Mouse (Mus musculus): ENCODE data around the gene Gm20388. TPM values are rescaled to one million over a fixed set of nuclear protein-coding genes. Genes with fewer than 3 reads are reported as not detected.

Gene Gm20388
- polyA plus RNA-seq, 1 experiment from 2014 or later: not detected

DNA sequence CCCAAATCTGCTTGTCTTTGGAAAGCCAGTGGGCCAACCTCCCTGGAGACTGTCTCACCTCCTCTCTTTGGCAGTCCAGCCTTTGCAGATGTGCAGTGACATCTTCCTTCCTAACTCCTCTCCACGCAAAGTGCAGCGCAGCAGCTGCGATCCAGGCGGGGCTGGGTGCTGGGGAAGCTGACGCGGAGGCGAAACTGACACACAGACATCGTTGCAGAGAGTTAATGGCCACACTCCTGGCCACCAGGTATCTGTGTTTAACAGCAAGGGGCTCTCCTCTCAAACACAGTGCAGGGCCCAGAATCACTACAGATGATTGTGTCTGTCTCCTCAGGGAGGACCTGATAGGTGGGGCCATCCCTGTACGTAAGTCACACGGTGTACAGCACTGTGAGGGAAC is 3360.5 kb downstream of the Gm20388 start:
- Histone ChIP-seq H3K36me3 (ENCODE audit: control insufficient read depth, insufficient read depth, low read length) (peaks cover 14% of the 10 kb centered on the region), H3K27ac (replicated peaks) (no peak overlapping the region), H3K4me2 (replicated peaks; ENCODE audit: low read depth) (no peak overlapping the region), H3K27me3 (ENCODE audit: control insufficient read depth, insufficient read depth, low read length) (no peaks in the 10 kb centered on the region), H3K4me3 (ENCODE audit: low read depth, low read length) (no peak overlapping the region), H3K9me3 (ENCODE audit: control insufficient read depth, low read length) (no peaks in the 10 kb centered on the region), H3K9ac (ENCODE audit: low read length) (no peak overlapping the region), H3K4me1 (replicated peaks; ENCODE audit: control insufficient read depth, insufficient read depth) (no peaks in the 10 kb centered on the region)
- DNase-seq (ENCODE audit: low spot score): no peak
- no peak for ATAC-seq (ENCODE audit: low FRiP score, low TSS enrichment)
- 89% methylated on average over 10 of the region's 10 CpGs for WGBS
- TF ChIP-seq CTCF (IDR thresholded peaks at IDR 0.05; ENCODE audit: low read depth) (no peak), EP300 (optimal IDR thresholded peaks at IDR 0.05) (no peak)

DNA sequence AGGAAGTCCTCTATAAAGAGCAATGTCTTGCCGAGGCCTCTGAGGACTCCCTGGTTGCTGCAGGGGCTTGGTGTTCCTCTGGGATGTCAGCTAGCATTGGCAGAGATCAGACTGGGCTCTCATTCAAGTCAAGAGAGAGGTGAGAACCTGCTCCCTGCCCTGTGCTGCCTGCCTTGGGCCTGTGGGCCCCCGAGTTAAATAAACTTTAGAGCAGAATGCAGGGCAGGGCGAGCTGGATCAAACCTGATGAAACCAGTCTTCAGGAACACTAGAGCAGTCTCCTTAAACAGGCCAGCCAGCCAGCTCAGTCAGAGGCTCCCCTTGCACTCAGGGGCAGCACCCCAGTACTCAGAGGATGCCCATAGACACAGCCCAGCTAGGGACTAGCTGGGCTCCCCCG is 3361.3 kb downstream of the Gm20388 start:
- ATAC-seq (ENCODE audit: low FRiP score, low TSS enrichment) (peak; percentile 66), DNase-seq (ENCODE audit: low spot score) (peak; percentile 62)
- TF ChIP-seq CTCF (IDR thresholded peaks at IDR 0.05; ENCODE audit: low read depth) (no peak), EP300 (optimal IDR thresholded peaks at IDR 0.05) (no peak)
- peak overlapping the region; percentile 35; the same call in 1 of the 2 replicates for H3K9ac ChIP-seq (ENCODE audit: low read length)
- 58% methylated on average over 4 of the region's 4 CpGs for WGBS
- H3K36me3 ChIP-seq (ENCODE audit: control insufficient read depth, insufficient read depth, low read length): peaks cover 10% of the 10 kb centered on the region; the same call in 1 of the 2 replicates
- H3K4me2 ChIP-seq (replicated peaks; ENCODE audit: low read depth): no peak overlapping the region
- no peaks in the 10 kb centered on the region for H3K9me3 ChIP-seq (ENCODE audit: control insufficient read depth, low read length)
- no peaks in the 10 kb centered on the region for H3K27me3 ChIP-seq (ENCODE audit: control insufficient read depth, insufficient read depth, low read length)
- H3K4me1 ChIP-seq (replicated peaks; ENCODE audit: control insufficient read depth, insufficient read depth): no peaks in the 10 kb centered on the region
- H3K4me3 ChIP-seq (ENCODE audit: low read depth, low read length): no peak overlapping the region
- peak overlapping the region; percentile 49; the same call in 1 of the 2 replicates for H3K27ac ChIP-seq (replicated peaks)

DNA sequence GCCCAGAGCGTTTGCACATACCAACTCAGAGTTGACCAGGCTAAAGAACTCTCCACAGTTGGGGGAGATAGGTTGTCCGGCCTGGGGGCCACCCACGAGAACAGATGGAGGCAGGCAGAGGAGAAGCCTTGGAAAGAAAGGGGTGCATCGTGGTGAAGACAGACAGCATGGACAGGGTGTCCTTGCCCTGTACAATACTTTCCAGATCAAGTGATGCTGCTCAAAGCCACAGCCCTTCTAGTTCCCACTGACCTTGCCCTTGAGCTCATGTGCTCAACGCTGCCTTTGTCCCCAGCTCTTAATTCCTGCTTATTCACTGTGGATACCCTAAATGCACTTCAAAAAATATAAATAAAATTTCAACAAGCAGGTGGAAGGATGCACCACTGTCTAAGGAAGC is 3363.8 kb downstream of the Gm20388 start:
- WGBS: 79% methylated on average over 5 of the region's 5 CpGs
- no peak overlapping the region for H3K9ac ChIP-seq (ENCODE audit: low read length)
- peaks cover 3% of the 10 kb centered on the region; the same call in 1 of the 2 replicates for H3K36me3 ChIP-seq (ENCODE audit: control insufficient read depth, insufficient read depth, low read length)
- no peak overlapping the region for H3K4me3 ChIP-seq (ENCODE audit: low read depth, low read length)
- H3K9me3 ChIP-seq (ENCODE audit: control insufficient read depth, low read length): no peaks in the 10 kb centered on the region
- no peak for ATAC-seq (ENCODE audit: low FRiP score, low TSS enrichment)
- no peak overlapping the region for H3K27ac ChIP-seq (replicated peaks)
- TF ChIP-seq CTCF (IDR thresholded peaks at IDR 0.05; ENCODE audit: low read depth) (no peak), EP300 (optimal IDR thresholded peaks at IDR 0.05) (no peak)
- H3K27me3 ChIP-seq (ENCODE audit: control insufficient read depth, insufficient read depth, low read length): no peaks in the 10 kb centered on the region
- no peaks in the 10 kb centered on the region for H3K4me1 ChIP-seq (replicated peaks; ENCODE audit: control insufficient read depth, insufficient read depth)
- H3K4me2 ChIP-seq (replicated peaks; ENCODE audit: low read depth): no peak overlapping the region
- DNase-seq (ENCODE audit: low spot score): no peak

DNA sequence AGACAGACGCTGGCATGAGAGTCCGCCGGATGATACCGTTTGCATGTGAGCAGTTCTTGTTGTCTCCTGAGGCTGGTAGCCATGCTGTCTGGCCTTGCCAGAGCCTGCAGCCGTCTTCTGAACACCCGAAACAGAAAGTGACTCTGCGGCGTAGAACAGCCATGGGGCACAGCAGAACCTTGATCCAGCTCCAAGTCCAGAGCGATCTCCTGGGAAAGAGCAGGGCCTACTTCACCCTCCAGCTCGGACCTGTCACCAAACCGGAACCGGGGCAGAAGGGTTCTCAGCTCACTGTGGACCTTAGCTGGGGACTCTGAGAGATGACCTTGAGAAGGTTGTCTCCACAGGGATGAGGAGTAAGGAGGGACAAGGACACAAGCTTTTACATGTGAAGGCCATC is 3364.5 kb downstream of the Gm20388 start:
- Histone ChIP-seq H3K36me3 (ENCODE audit: control insufficient read depth, insufficient read depth, low read length) (peaks cover under 1% of the 10 kb centered on the region; the same call in 1 of the 2 replicates), H3K27ac (replicated peaks) (no peak overlapping the region), H3K4me1 (replicated peaks; ENCODE audit: control insufficient read depth, insufficient read depth) (no peaks in the 10 kb centered on the region), H3K9ac (ENCODE audit: low read length) (no peak overlapping the region), H3K4me3 (ENCODE audit: low read depth, low read length) (no peak overlapping the region), H3K27me3 (ENCODE audit: control insufficient read depth, insufficient read depth, low read length) (no peaks in the 10 kb centered on the region), H3K4me2 (replicated peaks; ENCODE audit: low read depth) (no peak overlapping the region), H3K9me3 (ENCODE audit: control insufficient read depth, low read length) (no peaks in the 10 kb centered on the region)
- TF ChIP-seq EP300 (optimal IDR thresholded peaks at IDR 0.05): no peak
- no peak for TF ChIP-seq CTCF (IDR thresholded peaks at IDR 0.05; ENCODE audit: low read depth)
- DNase-seq (ENCODE audit: low spot score) (no peak), ATAC-seq (ENCODE audit: low FRiP score, low TSS enrichment) (no peak)
- 92% methylated on average over 12 of the region's 12 CpGs for WGBS

DNA sequence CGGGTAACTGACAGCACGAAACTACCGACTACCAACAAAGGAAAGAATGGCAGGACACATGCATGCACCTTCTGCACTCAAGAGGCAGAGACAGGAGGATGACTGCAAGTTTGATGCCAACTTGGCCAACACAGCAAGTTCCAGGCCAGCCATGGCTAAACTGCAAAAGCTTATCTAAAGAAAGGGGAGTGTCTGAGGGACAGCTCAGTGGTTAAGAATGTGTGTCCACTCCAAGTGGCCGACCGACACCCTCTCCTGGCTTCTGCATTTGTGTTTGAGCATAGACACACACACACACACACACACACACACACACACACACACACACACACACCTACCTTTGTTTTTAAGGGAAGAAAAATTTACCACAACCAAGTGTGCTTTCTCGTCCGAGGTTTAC is 3367.8 kb downstream of the Gm20388 start:
- Histone ChIP-seq H3K9ac (ENCODE audit: low read length) (no peak overlapping the region), H3K4me1 (replicated peaks; ENCODE audit: control insufficient read depth, insufficient read depth) (no peaks in the 10 kb centered on the region), H3K4me2 (replicated peaks; ENCODE audit: low read depth) (no peak overlapping the region), H3K9me3 (ENCODE audit: control insufficient read depth, low read length) (no peaks in the 10 kb centered on the region), H3K27ac (replicated peaks) (no peak overlapping the region), H3K36me3 (ENCODE audit: control insufficient read depth, insufficient read depth, low read length) (no peaks in the 10 kb centered on the region), H3K4me3 (ENCODE audit: low read depth, low read length) (no peak overlapping the region), H3K27me3 (ENCODE audit: control insufficient read depth, insufficient read depth, low read length) (no peaks in the 10 kb centered on the region)
- DNase-seq (ENCODE audit: low spot score) (peak; percentile 39), ATAC-seq (ENCODE audit: low FRiP score, low TSS enrichment) (peak; percentile 68; the same call in 1 of the 2 replicates)
- TF ChIP-seq EP300 (optimal IDR thresholded peaks at IDR 0.05) (no peak), CTCF (IDR thresholded peaks at IDR 0.05; ENCODE audit: low read depth) (no peak)
- WGBS: 67% methylated on average over 7 of the region's 7 CpGs

DNA sequence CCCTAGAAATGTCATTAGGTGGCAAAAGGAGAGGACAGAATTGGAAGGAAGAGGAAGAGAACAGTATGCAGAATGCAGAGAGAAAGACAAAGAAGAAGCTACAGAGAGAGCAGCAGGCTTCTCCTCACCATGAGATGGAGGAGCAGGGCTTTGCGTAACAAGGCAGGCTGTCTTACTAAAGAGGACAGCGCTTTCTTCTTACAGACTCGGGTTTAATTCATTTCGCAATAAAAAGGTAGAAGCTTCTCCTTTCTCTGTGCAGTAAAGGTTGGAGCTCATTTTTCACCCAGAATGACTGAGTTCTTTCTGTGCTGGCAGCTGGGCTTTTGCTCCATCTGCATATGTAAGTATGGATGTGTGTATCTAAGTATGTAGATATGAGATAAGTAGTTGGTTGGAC is 3369.2 kb downstream of the Gm20388 start:
- H3K27me3 ChIP-seq (ENCODE audit: control insufficient read depth, insufficient read depth, low read length): no peaks in the 10 kb centered on the region
- DNase-seq (ENCODE audit: low spot score) (no peak), ATAC-seq (ENCODE audit: low FRiP score, low TSS enrichment) (no peak)
- H3K9ac ChIP-seq (ENCODE audit: low read length): no peak overlapping the region
- TF ChIP-seq CTCF (IDR thresholded peaks at IDR 0.05; ENCODE audit: low read depth) (no peak), EP300 (optimal IDR thresholded peaks at IDR 0.05) (no peak)
- no peaks in the 10 kb centered on the region for H3K9me3 ChIP-seq (ENCODE audit: control insufficient read depth, low read length)
- no peaks in the 10 kb centered on the region for H3K36me3 ChIP-seq (ENCODE audit: control insufficient read depth, insufficient read depth, low read length)
- WGBS: 93% methylated on average over 4 of the region's 4 CpGs
- H3K4me3 ChIP-seq (ENCODE audit: low read depth, low read length): no peak overlapping the region
- no peak overlapping the region for H3K27ac ChIP-seq (replicated peaks)
- H3K4me1 ChIP-seq (replicated peaks; ENCODE audit: control insufficient read depth, insufficient read depth): no peaks in the 10 kb centered on the region
- H3K4me2 ChIP-seq (replicated peaks; ENCODE audit: low read depth): no peak overlapping the region
